Mouse (Mus musculus): ENCODE measurements at regions not wholly inside any gene's neighbourhood (a gene's known extent, or its start where the extent isn't known, plus 50 kb on each side); places are given as distances from the start of the nearest gene placed in this dataset.

DNA sequence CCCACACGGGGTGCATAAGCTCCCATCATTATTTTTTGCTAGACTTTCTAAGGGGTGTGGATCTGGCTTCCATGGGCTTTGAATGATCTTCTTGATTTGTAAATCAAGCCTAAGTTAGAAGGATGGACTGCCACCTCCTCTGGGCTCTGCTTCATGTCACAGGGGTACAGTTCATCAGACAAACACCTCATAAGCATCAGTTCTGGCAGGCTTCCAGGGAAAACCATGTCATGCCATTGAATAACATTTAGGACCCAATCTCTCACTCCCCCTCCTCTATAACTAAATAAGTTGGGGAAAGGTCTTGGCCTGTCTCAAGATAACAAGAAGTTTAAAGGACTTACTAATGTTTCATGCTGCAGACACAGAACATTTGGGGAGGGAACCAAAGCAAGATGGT lies 115.0 kb downstream of the Gm10295 start:
- TF ChIP-seq EP300 (IDR thresholded peaks at IDR 0.05; ENCODE audit: low read length): no peak
- no peak for TF ChIP-seq ZKSCAN1 (IDR thresholded peaks at IDR 0.05; ENCODE audit: borderline replicate concordance, low read depth, low read length)

All from CH12.LX (cell line).